Mouse (Mus musculus) liver, embryonic 13.5 days (tissue): Measurements from ENCODE around the gene Tas2r138. TPM values are rescaled to one million over a fixed set of nuclear protein-coding genes. Genes with fewer than 3 reads are reported as not detected.
"Not testable (repeated sequence)": the region's sequence is repeated elsewhere in the genome, so short reads cannot be mapped to it uniquely, and the experiment has no call there.

Experiments used
- ATAC-seq: fragments of 200-750 bp; cut with Nextera tagmentation; 2 replicates; pipeline ENCODE4 v1.8.0; 2017; ENCODE audit warnings: low read depth, mild to moderate bottlenecking, moderate number of reproducible peaks, moderate library complexity
- DNase-seq: peaks from one replicate; pipeline ENCODE4 v3.0.0; 2022
- H3K27ac ChIP-seq: fragments of 300-500 bp; sonication (generic); 2 replicates; pipeline ENCODE4 v1.5.1; 2015; ENCODE audit warnings: moderate library complexity, mild to moderate bottlenecking, inconsistent platforms
- H3K27me3 ChIP-seq: fragments of 300-500 bp; sonication (generic); 2 replicates; pipeline ENCODE4 v1.6.1; 2015; ENCODE audit warnings: mild to moderate bottlenecking, inconsistent platforms
- H3K36me3 ChIP-seq: fragments of 300-500 bp; sonication (generic); 2 replicates; pipeline ENCODE4 v1.6.1; 2015; ENCODE audit warnings: mild to moderate bottlenecking, inconsistent platforms
- H3K4me1 ChIP-seq: fragments of 300-500 bp; sonication (generic); replicated peaks from 2 replicates; pipeline ENCODE4 v1.6.1; 2015; ENCODE audit warnings: inconsistent platforms
- H3K4me2 ChIP-seq: fragments of 300-500 bp; sonication (generic); 2 replicates; pipeline ENCODE4 v1.6.1; 2015; ENCODE audit warnings: inconsistent platforms, mild to moderate bottlenecking, moderate library complexity
- H3K4me3 ChIP-seq: fragments of 300-500 bp; sonication (generic); replicated peaks from 2 replicates; pipeline ENCODE4 v1.5.1; 2015; ENCODE audit warnings: mild to moderate bottlenecking, inconsistent platforms
- H3K9ac ChIP-seq: fragments of 300-500 bp; sonication (generic); 2 replicates; pipeline ENCODE4 v1.6.1; 2015; ENCODE audit warnings: mild to moderate bottlenecking, inconsistent platforms
- H3K9me3 ChIP-seq: fragments of 300-500 bp; sonication (generic); replicated peaks from 2 replicates; pipeline ENCODE4 v1.6.1; 2016; ENCODE audit warnings: inconsistent platforms
- WGBS: fragments of 180-500 bp; shearing (Covaris S2); methylation state at CpG from one replicate; pipeline ENCODE4 v1.1.7; 2015; ENCODE audit not compliant: insufficient replicate concordance; 5-methylcytosine and 5-hydroxymethylcytosine counted together
- polyA plus RNA-seq: library from polyadenylated mRNA; unstranded; fragments of >200 nt; fragmentation: Nextera tagmentation; extraction: Ambion mirVana; gene quantifications from 2 replicates; pipeline ENCODE4 v1.2.1, GENCODE M21; 2015

Gene Tas2r138
- polyA plus RNA-seq, 1 experiment from 2014 or later, result not detected

DNA sequence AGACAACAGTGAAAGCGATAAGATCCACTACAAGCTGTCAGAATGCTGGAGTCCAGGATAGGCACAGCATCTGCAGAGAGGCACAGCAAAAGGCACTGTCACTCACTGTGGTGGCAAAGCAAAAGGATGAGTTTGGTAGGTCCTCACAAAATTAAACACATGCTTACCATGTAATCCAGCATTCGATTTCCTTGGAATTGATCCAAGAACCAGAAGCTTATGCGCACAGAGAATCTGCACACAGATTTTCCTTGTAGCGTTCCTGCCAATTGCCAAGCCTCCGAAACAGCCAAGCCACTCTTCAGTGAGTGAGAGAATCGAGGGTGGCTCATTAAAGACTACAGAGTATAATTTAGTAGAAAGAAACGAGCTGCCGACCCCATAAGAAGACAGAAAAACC lies 2.9 kb downstream of the Tas2r138 start:
- DNase-seq (no peak), ATAC-seq (no peak)
- no peak overlapping the region for H3K4me3 ChIP-seq
- H3K9me3 ChIP-seq, result no peaks in the 10 kb centered on the region
- no peak overlapping the region for H3K4me2 ChIP-seq
- WGBS, result 69% methylated on average over 8 of the region's 8 CpGs
- H3K27ac ChIP-seq, result no peak overlapping the region
- H3K9ac ChIP-seq, result no peak overlapping the region
- H3K27me3 ChIP-seq, result no peaks in the 10 kb centered on the region
- no peaks in the 10 kb centered on the region for H3K4me1 ChIP-seq
- no peaks in the 10 kb centered on the region for H3K36me3 ChIP-seq

DNA sequence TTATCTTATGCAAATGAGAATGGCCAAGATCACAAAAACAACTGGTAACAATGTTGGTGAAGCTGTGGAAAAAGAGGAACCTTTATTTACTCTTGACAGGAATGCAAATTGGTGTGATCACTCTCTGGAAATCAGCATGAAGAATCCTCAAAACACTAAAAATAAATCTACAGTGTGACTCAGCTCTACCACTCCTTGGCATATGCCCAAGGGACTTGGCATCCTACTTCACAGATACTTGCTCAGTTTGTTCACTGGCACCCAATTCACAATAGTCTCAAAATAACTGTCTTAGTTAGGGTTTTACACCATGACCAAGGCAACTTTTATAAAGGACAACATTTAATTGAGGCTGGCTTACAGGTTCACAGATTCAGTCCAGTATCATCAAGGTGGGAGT lies 5.7 kb downstream of the Tas2r138 start:
- no peak overlapping the region for H3K4me2 ChIP-seq
- no peaks in the 10 kb centered on the region for H3K4me1 ChIP-seq
- ATAC-seq, result no peak
- no peak overlapping the region for H3K9ac ChIP-seq
- H3K27me3 ChIP-seq, result no peaks in the 10 kb centered on the region
- DNase-seq, result no peak
- no peaks in the 10 kb centered on the region for H3K9me3 ChIP-seq
- no peak overlapping the region for H3K27ac ChIP-seq
- H3K36me3 ChIP-seq, result no peaks in the 10 kb centered on the region
- H3K4me3 ChIP-seq, result no peak overlapping the region

DNA sequence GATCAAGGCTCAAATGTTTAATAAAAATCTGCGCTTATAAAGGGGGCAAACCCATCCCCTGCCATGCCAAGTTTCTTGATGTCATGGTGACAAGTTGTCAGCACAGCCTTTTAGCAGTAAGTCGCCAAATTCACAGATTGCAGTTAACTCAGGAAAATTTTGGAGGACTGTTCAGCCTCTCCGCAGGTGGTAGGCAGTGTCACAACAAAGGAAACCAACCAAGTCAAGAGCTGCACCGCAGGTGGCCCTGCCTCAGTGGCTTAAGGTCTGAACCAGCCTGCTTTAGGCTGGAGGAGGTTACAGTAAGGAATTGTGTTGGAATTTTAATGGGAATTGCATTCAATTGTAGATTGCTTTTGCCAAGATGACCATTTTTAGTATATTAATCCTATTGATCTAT lies 14.6 kb downstream of the Tas2r138 start:
- DNase-seq, H3K27me3 ChIP-seq, H3K4me2 ChIP-seq: not testable (repeated sequence)

DNA sequence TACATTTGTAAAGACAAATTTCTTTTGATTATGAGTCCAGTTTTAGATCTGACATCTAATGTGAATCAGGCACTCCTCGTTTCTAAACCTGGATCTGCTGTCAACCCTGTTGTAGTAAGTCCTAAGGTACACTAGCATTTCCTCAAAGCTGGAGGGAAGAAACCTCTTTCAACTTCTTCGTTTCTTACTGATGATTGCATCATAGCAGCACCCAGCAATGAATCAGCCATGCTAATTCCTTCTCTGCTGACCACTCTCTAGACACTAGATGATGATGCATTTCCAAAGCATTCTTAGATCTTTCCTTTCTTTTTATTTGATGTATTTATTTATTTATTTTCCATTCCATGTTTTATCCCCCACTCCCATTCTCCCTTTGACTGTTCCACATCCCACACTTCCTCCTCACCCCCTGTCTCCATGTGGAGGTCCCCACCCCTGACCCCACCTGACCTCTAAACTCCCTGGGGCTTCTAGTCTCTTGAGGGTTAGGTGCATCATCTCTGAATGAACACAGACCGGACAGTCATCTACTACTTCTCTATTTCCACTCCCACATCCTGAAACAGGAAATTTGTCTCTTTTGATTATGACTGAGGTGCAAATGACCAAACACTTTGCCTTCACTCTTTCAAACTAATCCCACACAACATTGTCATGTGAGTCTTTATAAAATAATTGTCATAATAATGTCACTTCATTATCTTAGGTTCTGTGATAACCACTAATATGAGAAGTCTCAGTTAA lies 18.1 kb downstream of the Tas2r138 start:
- no peak overlapping the region for H3K4me2 ChIP-seq
- no peak overlapping the region for H3K27ac ChIP-seq
- no peaks in the 10 kb centered on the region for H3K36me3 ChIP-seq
- H3K9ac ChIP-seq, result no peak overlapping the region
- H3K27me3 ChIP-seq, result no peaks in the 10 kb centered on the region
- no peaks in the 10 kb centered on the region for H3K9me3 ChIP-seq
- ATAC-seq (no peak), DNase-seq (no peak)
- WGBS, result 19% methylated on average over 3 of the region's 3 CpGs
- H3K4me3 ChIP-seq, result no peak overlapping the region
- H3K4me1 ChIP-seq, result no peaks in the 10 kb centered on the region

More for the DNA sequence above, 14.6 kb downstream of the Tas2r138 start:
- H3K9ac ChIP-seq, H3K4me3 ChIP-seq, H3K36me3 ChIP-seq, H3K4me1 ChIP-seq, H3K27ac ChIP-seq, H3K9me3 ChIP-seq, ATAC-seq: not testable (repeated sequence)
- WGBS, result 24% methylated on average over 4 of the region's 4 CpGs

DNA sequence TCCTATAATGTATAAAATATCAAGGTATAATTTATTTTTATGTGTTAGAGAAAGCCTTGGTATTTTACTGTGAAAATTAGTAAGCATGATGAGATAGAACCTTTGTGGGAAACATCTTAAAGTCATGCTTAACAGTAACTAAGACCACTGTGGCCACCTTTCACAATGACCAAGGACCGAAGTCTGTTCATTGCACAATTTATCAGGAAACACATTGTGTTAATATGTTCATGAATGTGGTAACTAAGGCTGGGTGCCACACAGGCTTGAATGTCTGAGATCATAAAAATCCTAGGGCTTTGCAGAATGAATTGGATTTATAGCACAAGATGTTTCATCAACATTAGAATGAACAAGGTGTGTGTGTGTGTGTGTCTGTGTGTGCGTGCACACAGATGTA lies 24.8 kb downstream of the Tas2r138 start:
- no peak overlapping the region for H3K4me3 ChIP-seq
- H3K9me3 ChIP-seq, result no peaks in the 10 kb centered on the region
- H3K36me3 ChIP-seq, result no peaks in the 10 kb centered on the region
- DNase-seq, result no peak
- H3K27ac ChIP-seq, result no peak overlapping the region
- no peak overlapping the region for H3K4me2 ChIP-seq
- no peaks in the 10 kb centered on the region for H3K27me3 ChIP-seq
- H3K4me1 ChIP-seq, result no peaks in the 10 kb centered on the region
- ATAC-seq, result no peak
- no peak overlapping the region for H3K9ac ChIP-seq
- 65% methylated on average over 2 of the region's 2 CpGs for WGBS

DNA sequence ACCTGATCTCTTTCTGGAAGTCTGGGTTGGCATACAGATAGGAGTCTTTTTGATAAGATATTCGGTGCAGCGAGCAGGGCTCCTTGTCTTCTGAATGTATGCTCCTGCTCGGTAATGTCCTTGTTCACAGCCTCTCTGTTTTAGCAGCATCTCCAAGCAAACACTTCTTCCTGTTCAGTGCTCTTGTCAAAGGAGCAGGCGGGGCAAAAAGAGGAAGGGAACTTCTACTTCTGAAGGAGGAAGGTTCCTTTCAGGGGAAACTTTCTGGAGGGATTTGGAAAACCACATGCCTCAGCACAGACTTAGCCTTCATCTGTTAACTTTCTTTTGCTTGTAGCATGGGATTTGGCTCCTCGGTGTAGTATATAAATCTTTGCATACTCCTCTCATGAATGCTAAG lies 27.5 kb downstream of the Tas2r138 start, which contains the start of gene Clec5a:
Gene Clec5a, minus strand, starts transcription at position 177 of the 400 bp plus-strand sequence.
- no peak for ATAC-seq

DNA sequence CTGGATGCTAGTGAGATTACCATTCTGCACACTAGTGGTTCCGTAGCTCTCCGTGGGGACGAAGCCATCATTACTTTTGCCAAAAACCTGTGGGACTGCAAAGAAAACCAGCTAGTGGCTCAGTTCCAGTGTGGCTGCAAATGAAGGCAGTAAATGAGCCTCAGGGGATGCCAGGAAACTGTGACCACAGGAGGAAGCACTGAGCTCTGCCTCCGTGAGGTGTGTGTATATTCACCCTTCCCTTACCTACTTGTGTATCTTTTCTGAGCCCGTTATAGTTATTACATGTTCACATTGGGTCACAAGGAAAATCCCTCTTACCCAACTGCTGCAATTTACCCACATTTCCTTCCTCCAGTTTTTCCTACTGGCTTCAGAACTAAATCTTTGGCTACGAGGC lies 28.8 kb downstream of the Tas2r138 start:
- 46% methylated on average over 6 of the region's 6 CpGs for WGBS
- no peaks in the 10 kb centered on the region for H3K4me1 ChIP-seq
- no peak overlapping the region for H3K4me2 ChIP-seq
- H3K27ac ChIP-seq, result no peak overlapping the region
- H3K27me3 ChIP-seq, result no peaks in the 10 kb centered on the region
- no peak overlapping the region for H3K4me3 ChIP-seq
- no peaks in the 10 kb centered on the region for H3K9me3 ChIP-seq
- H3K36me3 ChIP-seq, result no peaks in the 10 kb centered on the region
- ATAC-seq (no peak), DNase-seq (no peak)
- H3K9ac ChIP-seq, result no peak overlapping the region

More for the DNA sequence above, 27.5 kb downstream of the Tas2r138 start, which contains the start of gene Clec5a:
- no peaks in the 10 kb centered on the region for H3K27me3 ChIP-seq
- H3K36me3 ChIP-seq, result no peaks in the 10 kb centered on the region
- no peak within 1 kb of the TSS for H3K27ac ChIP-seq
- no peaks in the 10 kb centered on the region for H3K9me3 ChIP-seq
- H3K4me1 ChIP-seq, result no peaks in the 10 kb centered on the region
- H3K4me2 ChIP-seq, result no peak within 1 kb of the TSS
- no peak for DNase-seq
- H3K4me3 ChIP-seq, result no peak within 1 kb of the TSS
- no peak within 1 kb of the TSS for H3K9ac ChIP-seq
- WGBS, result 39% methylated on average over 5 of the region's 5 CpGs

DNA sequence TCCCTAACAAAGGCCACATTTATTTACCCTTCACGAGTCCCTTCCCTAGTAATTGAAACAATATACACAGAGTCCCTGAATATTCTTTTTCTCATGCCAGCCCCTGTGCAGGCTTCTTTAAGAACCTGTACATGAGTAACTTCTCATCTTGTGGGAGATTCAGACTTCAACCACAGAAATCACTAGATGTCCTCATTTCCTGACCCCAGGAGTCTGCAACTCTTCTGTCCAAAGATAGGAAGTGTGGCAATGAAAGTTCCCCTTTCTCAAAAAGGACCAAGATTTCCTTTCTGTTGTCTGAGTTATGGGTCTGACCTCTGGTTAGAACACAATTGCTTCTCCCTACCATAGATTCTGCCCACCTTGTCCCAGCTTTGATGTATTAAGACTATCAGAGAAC lies 36.8 kb downstream of the Tas2r138 start:
- no peaks in the 10 kb centered on the region for H3K4me1 ChIP-seq
- no peak overlapping the region for H3K4me3 ChIP-seq
- no peaks in the 10 kb centered on the region for H3K36me3 ChIP-seq
- H3K27ac ChIP-seq, result no peak overlapping the region
- no peak overlapping the region for H3K9ac ChIP-seq
- WGBS, result 52% methylated on average over 1 of the region's 1 CpGs
- no peaks in the 10 kb centered on the region for H3K27me3 ChIP-seq
- H3K4me2 ChIP-seq, result no peak overlapping the region
- no peak for ATAC-seq
- DNase-seq, result no peak
- H3K9me3 ChIP-seq, result no peaks in the 10 kb centered on the region

DNA sequence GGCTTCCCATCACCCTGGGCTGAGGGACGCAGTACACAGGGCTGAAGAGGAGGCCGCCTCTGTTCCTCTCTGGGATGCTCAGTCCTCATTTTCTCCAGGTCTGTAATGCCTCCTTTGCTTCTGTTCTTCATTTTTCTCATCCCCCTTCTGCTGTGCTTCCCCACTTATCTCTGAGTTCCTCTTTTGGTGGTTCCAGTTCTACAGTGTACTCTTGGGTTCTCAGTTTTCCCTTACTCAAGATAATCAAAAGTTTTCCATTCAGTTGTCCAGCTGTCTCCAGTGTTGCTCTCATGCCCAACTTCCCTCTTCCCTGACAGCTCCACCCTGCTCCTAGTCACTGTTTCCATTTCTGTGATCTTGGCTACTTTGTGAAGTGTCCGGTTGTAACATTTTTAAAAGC lies 39.5 kb downstream of the Tas2r138 start:
- DNase-seq (no peak), ATAC-seq (no peak)
- no peaks in the 10 kb centered on the region for H3K4me1 ChIP-seq
- H3K4me2 ChIP-seq, result no peak overlapping the region
- 26% methylated on average over 3 of the region's 3 CpGs for WGBS
- no peak overlapping the region for H3K4me3 ChIP-seq
- H3K36me3 ChIP-seq, result no peaks in the 10 kb centered on the region
- no peak overlapping the region for H3K27ac ChIP-seq
- H3K9me3 ChIP-seq, result no peaks in the 10 kb centered on the region
- no peak overlapping the region for H3K9ac ChIP-seq
- no peaks in the 10 kb centered on the region for H3K27me3 ChIP-seq

DNA sequence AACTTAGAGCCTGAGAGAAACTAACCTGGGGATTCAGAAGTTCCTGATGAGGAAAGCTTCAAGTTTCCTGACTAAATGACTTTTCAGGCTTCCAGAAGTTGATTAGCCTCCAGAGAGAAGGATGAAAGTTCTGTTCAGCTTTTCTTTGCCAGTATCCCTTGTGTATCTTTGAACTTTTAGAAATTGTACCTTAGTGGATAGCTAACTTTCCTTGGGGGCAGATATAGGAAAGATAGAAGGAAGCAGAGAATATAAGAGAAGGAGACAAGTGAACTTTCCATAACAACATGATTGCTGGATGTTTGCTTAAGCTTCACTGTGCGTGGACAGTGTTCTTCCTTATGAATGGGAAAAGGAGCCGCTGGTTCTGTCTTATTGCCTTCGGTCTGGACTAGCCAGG lies 43.9 kb downstream of the Tas2r138 start, which contains the start of gene Olfr460:
Gene Olfr460, plus strand, starts transcription at position 301 of the 400 bp plus-strand sequence.
- no peaks in the 10 kb centered on the region for H3K36me3 ChIP-seq
- no peak within 1 kb of the TSS for H3K4me3 ChIP-seq
- ATAC-seq (no peak), DNase-seq (no peak)
- no peak within 1 kb of the TSS for H3K9ac ChIP-seq
- H3K9me3 ChIP-seq, result no peaks in the 10 kb centered on the region
- H3K27me3 ChIP-seq, result no peaks in the 10 kb centered on the region
- H3K4me2 ChIP-seq, result no peak within 1 kb of the TSS
- no peaks in the 10 kb centered on the region for H3K4me1 ChIP-seq
- WGBS, result 73% methylated on average over 3 of the region's 3 CpGs
- no peak within 1 kb of the TSS for H3K27ac ChIP-seq
